Mouse (Mus musculus) lung, adult 10 weeks (tissue): ENCODE data around the gene Klf1. TPM values are rescaled to one million over a fixed set of nuclear protein-coding genes. Genes with fewer than 3 reads are reported as not detected.

Source experiments
- polyA plus RNA-seq: library from polyadenylated mRNA; stranded (reverse); fragments of 350-450 nt; fragmentation: Illumina TruSeq; extraction: RNeasy Lipid Tissue Mini Kit (QIAGEN cat#74804); gene quantifications from one replicate; pipeline ENCODE4 v1.2.3, GENCODE M21; 2014; ENCODE audit warnings: low read depth, low replicate concordance; ENCODE audit not compliant: insufficient read depth

The Klf1 gene
- polyA plus RNA-seq: 0.20 TPM

GRCm38 (mm10) chr8:84901752-84902151 is at the start of gene Klf1:
Klf1 (plus strand) TSS chr8:84901928.

GRCm38 (mm10) chr8:84856864-84857441 is 44.8 kb upstream of the Klf1 start, which contains the start of gene Farsa:
Farsa (plus strand) TSS chr8:84856989.

GRCm38 (mm10) chr8:84871376-84872308 is 30.1 kb upstream of the Klf1 start, which contains the start of gene Syce2:
Syce2 (plus strand) TSS chr8:84872111.

GRCm38 (mm10) chr8:84893709-84894134 is 8.0 kb upstream of the Klf1 start, which contains the start of gene Gcdh:
Gcdh (minus strand) TSS chr8:84893921.

DNA sequence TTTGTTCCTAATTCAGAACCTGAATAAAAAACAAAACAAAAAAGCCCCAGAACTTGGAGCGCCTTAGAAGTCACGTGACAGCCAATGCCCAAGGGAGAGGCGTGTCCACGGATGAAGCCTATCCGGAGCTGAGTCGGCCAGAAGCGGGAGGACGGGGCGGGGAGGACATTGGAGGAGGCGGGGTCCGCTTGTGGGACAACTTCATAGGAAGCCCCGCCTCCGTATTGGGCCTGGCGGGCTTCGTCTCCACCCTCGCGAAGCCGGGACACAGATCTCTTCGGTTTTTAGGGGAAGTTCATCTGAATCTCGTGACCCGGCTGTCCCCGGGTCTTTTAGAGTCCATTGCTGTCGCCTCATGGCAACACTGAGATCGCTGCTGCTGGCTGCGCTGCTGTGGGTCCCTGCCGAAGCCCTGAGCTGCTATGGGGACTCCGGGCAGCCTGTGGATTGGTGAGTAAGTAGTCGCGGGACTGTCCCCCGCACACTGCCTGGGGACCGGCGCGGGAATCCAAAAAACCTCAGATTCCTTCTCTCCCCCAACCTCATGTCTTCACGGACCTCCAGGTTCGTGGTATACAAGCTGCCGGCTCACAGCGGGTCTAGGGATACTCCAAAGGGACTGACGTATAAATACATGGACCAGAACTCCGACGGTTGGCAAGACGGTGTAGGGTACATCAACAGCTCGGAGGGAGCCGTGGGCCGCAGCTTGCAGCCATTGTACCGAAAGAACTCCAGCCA is 6.9 kb downstream of the Klf1 start, which contains the start of gene Dnase2a:
TSS of gene Dnase2a (plus strand) at position 140 of the 741 bp plus-strand sequence.

GRCm38 (mm10) chr8:84936962-84937546 is 35.3 kb downstream of the Klf1 start, which contains the start of gene Mast1:
Mast1 (minus strand) TSS chr8:84937359.

GRCm38 (mm10) chr8:84946528-84947240 is 45.0 kb downstream of the Klf1 start, which contains the start of gene Rtbdn:
Rtbdn (plus strand) TSS chr8:84946991.

Other genes starting within 250 kb of the Klf1 start
- 78.5 TPM for gene Ier2, start 239.1 kb upstream of the Klf1 start, polyA plus RNA-seq
- gene Trmt1, start 215.6 kb upstream of the Klf1 start, polyA plus RNA-seq: 35.5 TPM
- gene Nacc1, start 214.1 kb upstream of the Klf1 start, polyA plus RNA-seq: 19.5 TPM
- 11.6 TPM for gene Lyl1, start 200.5 kb upstream of the Klf1 start, polyA plus RNA-seq
- 2.9 TPM for gene G430095P16Rik, start 178.9 kb upstream of the Klf1 start, polyA plus RNA-seq
- 17.5 TPM for gene Nfix, start 101.6 kb upstream of the Klf1 start, polyA plus RNA-seq
- 6.1 TPM for gene Dand5, start 79.1 kb upstream of the Klf1 start, polyA plus RNA-seq
- gene Gadd45gip1, start 70.4 kb upstream of the Klf1 start, polyA plus RNA-seq: 12.6 TPM
- 43.6 TPM for gene Rad23a, start 61.3 kb upstream of the Klf1 start, polyA plus RNA-seq
- gene Calr, start 55.0 kb upstream of the Klf1 start, polyA plus RNA-seq: 348 TPM
- gene Farsa, start 44.9 kb upstream of the Klf1 start, polyA plus RNA-seq: 20.7 TPM
- 6.5 TPM for gene Syce2, start 29.8 kb upstream of the Klf1 start, polyA plus RNA-seq
- 19.6 TPM for gene Gcdh, start 8.0 kb upstream of the Klf1 start, polyA plus RNA-seq
- 28.2 TPM for gene Dnase2a, start 6.6 kb downstream of the Klf1 start, polyA plus RNA-seq
- 0.09 TPM for gene Mast1, start 35.4 kb downstream of the Klf1 start, polyA plus RNA-seq
- not detected for gene Rtbdn, start 45.1 kb downstream of the Klf1 start, polyA plus RNA-seq
- gene Gm49661, start 67.5 kb downstream of the Klf1 start, polyA plus RNA-seq: not detected
- 256 TPM for gene Prdx2, start 67.7 kb downstream of the Klf1 start, polyA plus RNA-seq
- 36.8 TPM for gene Rnaseh2a, start 67.8 kb downstream of the Klf1 start, polyA plus RNA-seq
- gene Junb, start 76.8 kb downstream of the Klf1 start, polyA plus RNA-seq: 59.1 TPM
- gene Hook2, start 88.7 kb downstream of the Klf1 start, polyA plus RNA-seq: 6.5 TPM
- not detected for gene Best2, start 112.6 kb downstream of the Klf1 start, polyA plus RNA-seq
- gene Asna1, start 123.4 kb downstream of the Klf1 start, polyA plus RNA-seq: 56.6 TPM
- gene Trir, start 124.9 kb downstream of the Klf1 start, polyA plus RNA-seq: 138 TPM
- gene Tnpo2, start 135.0 kb downstream of the Klf1 start, polyA plus RNA-seq: 14.4 TPM
- 13.7 TPM for gene Fbxw9, start 158.1 kb downstream of the Klf1 start, polyA plus RNA-seq
- not detected for gene Gm5741, start 166.1 kb downstream of the Klf1 start, polyA plus RNA-seq
- gene Dhps, start 169.8 kb downstream of the Klf1 start, polyA plus RNA-seq: 31.0 TPM
- gene Wdr83os, start 178.8 kb downstream of the Klf1 start, polyA plus RNA-seq: 89.8 TPM
- gene Wdr83, start 179.4 kb downstream of the Klf1 start, polyA plus RNA-seq: 19.6 TPM
- 26.8 TPM for gene Man2b1, start 181.3 kb downstream of the Klf1 start, polyA plus RNA-seq
- 1.0 TPM for gene Zfp791, start 221.2 kb downstream of the Klf1 start, polyA plus RNA-seq
- not detected for gene Cks1brt, start 250.0 kb downstream of the Klf1 start, polyA plus RNA-seq